Mouse (Mus musculus): Measurements from ENCODE around the gene Siah3.

- TF ChIP-seq POLR2A (IDR thresholded peaks at IDR 0.05; ENCODE audit: extremely low read depth, insufficient read depth, low read length) (no peak), CTCF (IDR thresholded peaks at IDR 0.05; ENCODE audit: low read depth, low read length) (no peak)
Measured at GRCm38 (mm10) chr14:75463171-75463570, 7.4 kb downstream of the Siah3 start.
